Mouse (Mus musculus) neural tube, embryonic 15.5 days (tissue): Measurements from ENCODE around the gene Ankrd44. TPM values are rescaled to one million over a fixed set of nuclear protein-coding genes. Genes with fewer than 3 reads are reported as not detected.
A peak's percentile ranks its signal among the peaks of the same experiment; 100 is the strongest.

Experiments
- ATAC-seq: fragments of 200-750 bp; cut with Nextera tagmentation; 2 replicates; pipeline ENCODE4 v1.8.0; 2017; ENCODE audit warnings: mild to moderate bottlenecking, moderate TSS enrichment, moderate library complexity; ENCODE audit not compliant: low FRiP score
- H3K27ac ChIP-seq: fragments of 300-500 bp; sonication (generic); replicated peaks from 2 replicates; pipeline ENCODE4 v1.5.1; 2015; ENCODE audit warnings: mild to moderate bottlenecking, inconsistent platforms
- H3K27me3 ChIP-seq: fragments of 300-500 bp; sonication (generic); replicated peaks from 2 replicates; pipeline ENCODE4 v1.6.1; 2015; ENCODE audit warnings: inconsistent platforms
- H3K36me3 ChIP-seq: fragments of 300-500 bp; sonication (generic); 2 replicates; pipeline ENCODE4 v1.6.1; 2015; ENCODE audit warnings: inconsistent platforms
- H3K4me1 ChIP-seq: fragments of 300-500 bp; sonication (generic); 2 replicates; pipeline ENCODE4 v1.6.1; 2015; ENCODE audit warnings: inconsistent platforms
- H3K4me2 ChIP-seq: fragments of 300-500 bp; sonication (generic); 2 replicates; pipeline ENCODE4 v1.6.1; 2015; ENCODE audit warnings: inconsistent platforms, mild to moderate bottlenecking, moderate library complexity
- H3K4me3 ChIP-seq: fragments of 300-500 bp; sonication (generic); replicated peaks from 2 replicates; pipeline ENCODE4 v1.5.1; 2015; ENCODE audit warnings: mild to moderate bottlenecking, inconsistent platforms
- H3K9ac ChIP-seq: fragments of 300-500 bp; sonication (generic); replicated peaks from 2 replicates; pipeline ENCODE4 v1.6.1; 2015; ENCODE audit warnings: mild to moderate bottlenecking, inconsistent platforms
- H3K9me3 ChIP-seq: fragments of 300-500 bp; sonication (generic); replicated peaks from 2 replicates; pipeline ENCODE4 v1.6.1; 2016; ENCODE audit warnings: inconsistent platforms
- WGBS: fragments of 180-500 bp; shearing (Covaris S2); methylation state at CpG from one replicate; pipeline ENCODE4 v1.1.7; 2015; ENCODE audit warnings: mixed read lengths; 5-methylcytosine and 5-hydroxymethylcytosine counted together
- polyA plus RNA-seq: library from polyadenylated mRNA; unstranded; fragments of >200 nt; fragmentation: Nextera tagmentation; extraction: Ambion mirVana; gene quantifications from 2 replicates; pipeline ENCODE4 v1.2.1, GENCODE M21; 2015

Gene Ankrd44
- polyA plus RNA-seq, 1 experiment from 2014 or later, result 21.4 TPM

DNA sequence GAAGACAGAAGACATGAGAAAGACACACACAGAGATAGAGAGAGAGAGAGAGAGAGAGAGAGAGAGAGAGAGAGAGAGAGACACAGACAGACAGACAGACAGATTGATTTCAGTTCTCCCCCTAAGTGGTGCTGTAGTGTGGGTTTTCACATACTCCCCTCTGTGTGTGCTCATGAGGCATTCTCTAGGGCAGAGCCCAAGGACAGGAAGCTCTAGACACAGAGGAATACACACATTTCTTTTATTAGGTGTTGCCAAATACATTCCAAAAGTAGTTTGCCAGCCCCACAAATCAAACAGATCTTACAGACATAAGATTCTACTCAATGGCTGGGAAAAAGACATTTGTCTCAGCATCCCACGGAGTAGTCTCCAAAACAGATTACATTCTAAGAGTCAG, 126.8 kb downstream of the Ankrd44 start:
- Histone ChIP-seq H3K9ac (no peak overlapping the region), H3K4me1 (peaks cover 9% of the 10 kb centered on the region; the same call in 1 of the 2 replicates), H3K9me3 (no peaks in the 10 kb centered on the region), H3K36me3 (no peaks in the 10 kb centered on the region), H3K4me3 (no peak overlapping the region), H3K27me3 (no peaks in the 10 kb centered on the region), H3K27ac (no peak overlapping the region), H3K4me2 (no peak overlapping the region)
- ATAC-seq, result no peak
- 75% methylated on average over 1 of the region's 1 CpGs for WGBS

DNA sequence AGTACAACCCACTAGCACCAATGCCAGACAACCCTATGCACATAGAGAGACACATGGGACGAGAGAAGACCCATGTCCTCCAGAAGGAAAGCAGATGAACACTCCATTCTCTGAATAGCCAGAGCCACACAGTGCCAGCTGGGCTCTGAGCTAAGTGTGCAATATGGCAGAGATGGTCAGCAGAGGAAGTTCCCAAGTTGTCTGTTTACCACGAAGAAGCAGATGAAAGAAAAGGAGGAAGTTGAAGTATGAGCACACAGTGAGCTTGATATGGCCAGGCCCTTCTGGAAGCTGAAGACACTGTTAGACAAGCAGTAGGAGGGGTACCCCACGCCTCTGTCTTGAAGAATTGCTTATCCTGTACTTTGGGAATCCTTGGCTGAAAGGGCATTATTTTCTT, 127.8 kb downstream of the Ankrd44 start:
- no peak for ATAC-seq

DNA sequence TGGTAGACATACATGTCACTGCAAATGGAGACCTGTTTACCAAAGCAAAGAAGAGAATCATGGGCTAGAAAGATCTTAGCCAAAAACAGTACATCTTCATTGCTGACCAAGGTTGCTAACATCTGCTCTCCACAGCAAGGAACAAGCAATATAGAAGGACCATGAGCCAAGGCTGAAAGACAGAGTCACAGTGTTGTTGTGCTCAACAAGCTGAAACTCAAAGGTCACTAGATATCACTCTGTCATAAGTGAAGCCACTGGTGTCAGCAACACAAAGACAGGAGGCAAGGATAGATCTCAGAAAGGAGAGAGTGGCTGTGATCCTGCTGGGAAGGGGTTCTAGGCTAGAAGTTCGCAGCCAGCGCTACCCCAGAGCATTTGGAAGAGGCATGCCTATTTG, 131.5 kb downstream of the Ankrd44 start:
- Histone ChIP-seq H3K4me2 (no peak overlapping the region), H3K27ac (no peak overlapping the region), H3K4me3 (no peak overlapping the region), H3K4me1 (no peaks in the 10 kb centered on the region), H3K9ac (no peak overlapping the region), H3K9me3 (no peaks in the 10 kb centered on the region), H3K27me3 (no peaks in the 10 kb centered on the region), H3K36me3 (no peaks in the 10 kb centered on the region)
- 82% methylated on average over 2 of the region's 2 CpGs for WGBS
- no peak for ATAC-seq

More for the DNA sequence above, 127.8 kb downstream of the Ankrd44 start:
- H3K4me2 ChIP-seq, result no peak overlapping the region
- H3K9me3 ChIP-seq, result no peaks in the 10 kb centered on the region
- no peak overlapping the region for H3K27ac ChIP-seq
- H3K36me3 ChIP-seq, result no peaks in the 10 kb centered on the region
- H3K27me3 ChIP-seq, result no peaks in the 10 kb centered on the region
- no peak overlapping the region for H3K9ac ChIP-seq
- peaks cover 9% of the 10 kb centered on the region; the same call in 1 of the 2 replicates for H3K4me1 ChIP-seq
- WGBS, result 87% methylated on average over 3 of the region's 3 CpGs
- no peak overlapping the region for H3K4me3 ChIP-seq

DNA sequence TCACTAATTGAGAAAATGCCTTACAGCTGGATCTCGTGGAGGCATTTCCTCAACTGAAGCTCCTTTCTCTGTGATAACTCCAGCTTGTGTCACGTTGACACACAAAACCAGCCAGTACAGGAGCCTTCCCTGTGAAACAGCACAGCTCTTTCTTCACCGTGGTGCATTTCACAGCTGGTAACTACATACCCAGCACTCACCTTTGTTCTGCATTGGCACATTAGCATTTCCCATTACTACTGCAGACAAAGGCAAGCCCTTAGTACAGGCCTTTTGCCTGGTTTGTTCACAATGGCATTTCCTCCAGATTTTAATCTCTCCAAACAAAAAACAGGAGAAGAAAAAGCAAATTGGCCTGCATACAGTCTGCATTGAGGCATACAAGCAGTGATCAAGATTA, 134.8 kb downstream of the Ankrd44 start:
- Histone ChIP-seq H3K9ac (no peak overlapping the region), H3K27ac (no peak overlapping the region), H3K4me2 (no peak overlapping the region), H3K4me1 (peaks cover 13% of the 10 kb centered on the region), H3K27me3 (no peaks in the 10 kb centered on the region), H3K4me3 (no peak overlapping the region), H3K9me3 (no peaks in the 10 kb centered on the region), H3K36me3 (no peaks in the 10 kb centered on the region)
- 38% methylated on average over 3 of the region's 3 CpGs for WGBS
- ATAC-seq, result no peak

DNA sequence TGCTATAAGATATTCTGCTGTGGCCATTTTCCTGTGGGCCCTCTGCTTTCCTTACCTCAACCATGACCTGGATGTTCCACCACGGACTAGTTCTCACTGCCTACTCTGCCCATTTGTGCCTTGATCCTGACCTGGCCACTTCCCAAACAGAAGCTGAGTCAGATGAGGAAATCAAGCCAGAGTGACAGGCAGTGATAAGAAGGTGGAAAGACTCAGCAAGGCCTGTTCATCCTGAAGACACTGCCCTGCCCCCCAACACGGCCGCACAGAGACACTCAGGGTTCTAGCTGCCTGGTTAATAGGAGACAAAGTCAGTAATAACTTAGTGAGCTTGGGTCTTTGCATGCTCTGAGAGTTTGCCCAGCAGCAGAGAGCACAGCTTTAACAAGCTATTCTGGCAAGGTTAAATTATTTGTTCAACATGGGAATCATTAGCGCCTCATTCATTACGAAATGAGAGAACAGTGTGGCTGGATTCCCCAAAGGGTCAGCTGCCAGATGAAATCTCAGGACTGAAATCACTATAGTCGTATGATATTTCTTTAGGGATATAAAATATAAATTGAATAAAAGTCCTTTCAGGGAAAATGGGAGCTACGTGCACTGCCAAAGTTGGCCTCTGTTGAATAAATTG, 136.7 kb downstream of the Ankrd44 start:
- Histone ChIP-seq H3K27ac (0 out of 2 replicates have a peak overlapping the region, but pooled peaks have one; percentile 56), H3K9ac (no peak overlapping the region), H3K9me3 (no peaks in the 10 kb centered on the region), H3K4me3 (no peak overlapping the region), H3K36me3 (no peaks in the 10 kb centered on the region), H3K4me2 (no peak overlapping the region), H3K27me3 (no peaks in the 10 kb centered on the region), H3K4me1 (peaks cover 13% of the 10 kb centered on the region)
- no peak for ATAC-seq
- 63% methylated on average over 7 of the region's 7 CpGs for WGBS

GRCm38 (mm10) chr1:54788337-54788736, 137.8 kb downstream of the Ankrd44 start:
- Histone ChIP-seq H3K36me3 (no peaks in the 10 kb centered on the region), H3K4me1 (peaks cover 13% of the 10 kb centered on the region), H3K9me3 (no peaks in the 10 kb centered on the region), H3K4me3 (no peak overlapping the region), H3K9ac (no peak overlapping the region), H3K27me3 (no peaks in the 10 kb centered on the region), H3K27ac (peak overlapping the region; percentile 56), H3K4me2 (no peak overlapping the region)
- 53% methylated on average over 4 of the region's 4 CpGs for WGBS
- ATAC-seq, result no peak

GRCm38 (mm10) chr1:54778151-54778550, 148.0 kb downstream of the Ankrd44 start:
- Histone ChIP-seq H3K4me2 (no peak overlapping the region), H3K9ac (no peak overlapping the region), H3K9me3 (no peaks in the 10 kb centered on the region), H3K4me3 (no peak overlapping the region), H3K4me1 (no peaks in the 10 kb centered on the region), H3K27ac (no peak overlapping the region), H3K36me3 (no peaks in the 10 kb centered on the region), H3K27me3 (no peaks in the 10 kb centered on the region)
- 96% methylated on average over 6 of the region's 6 CpGs for WGBS
- ATAC-seq, result no peak

DNA sequence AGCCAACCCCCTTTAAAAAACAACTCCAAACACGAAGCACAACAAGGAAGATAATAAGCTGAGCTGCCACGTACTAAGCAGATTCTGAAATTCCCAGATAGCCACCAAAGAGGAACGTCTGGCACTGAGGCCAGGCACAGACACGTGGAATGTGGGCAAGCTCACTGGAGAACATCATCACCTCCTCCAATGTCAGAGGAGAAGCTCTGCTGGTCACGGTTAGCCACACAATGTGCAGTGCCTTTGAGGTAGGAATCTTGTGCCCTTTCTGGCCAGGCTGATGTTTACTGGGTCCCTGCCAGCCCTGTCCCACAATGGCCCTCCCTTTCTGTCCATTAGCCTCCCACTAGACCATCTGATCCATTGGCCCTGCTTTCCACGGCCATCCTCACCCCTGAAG, 149.1 kb downstream of the Ankrd44 start:
- Histone ChIP-seq H3K4me1 (no peaks in the 10 kb centered on the region), H3K9me3 (no peaks in the 10 kb centered on the region), H3K36me3 (no peaks in the 10 kb centered on the region), H3K27ac (no peak overlapping the region), H3K27me3 (no peaks in the 10 kb centered on the region), H3K4me3 (no peak overlapping the region), H3K4me2 (no peak overlapping the region), H3K9ac (no peak overlapping the region)
- WGBS, result 79% methylated on average over 6 of the region's 6 CpGs
- no peak for ATAC-seq

GRCm38 (mm10) chr1:54776116-54776515, 150.1 kb downstream of the Ankrd44 start:
- no peak for ATAC-seq
- Histone ChIP-seq H3K4me1 (no peaks in the 10 kb centered on the region), H3K9ac (no peak overlapping the region), H3K27ac (no peak overlapping the region), H3K4me3 (no peak overlapping the region), H3K36me3 (no peaks in the 10 kb centered on the region), H3K9me3 (no peaks in the 10 kb centered on the region), H3K4me2 (no peak overlapping the region), H3K27me3 (no peaks in the 10 kb centered on the region)
- WGBS, result 61% methylated on average over 8 of the region's 8 CpGs

DNA sequence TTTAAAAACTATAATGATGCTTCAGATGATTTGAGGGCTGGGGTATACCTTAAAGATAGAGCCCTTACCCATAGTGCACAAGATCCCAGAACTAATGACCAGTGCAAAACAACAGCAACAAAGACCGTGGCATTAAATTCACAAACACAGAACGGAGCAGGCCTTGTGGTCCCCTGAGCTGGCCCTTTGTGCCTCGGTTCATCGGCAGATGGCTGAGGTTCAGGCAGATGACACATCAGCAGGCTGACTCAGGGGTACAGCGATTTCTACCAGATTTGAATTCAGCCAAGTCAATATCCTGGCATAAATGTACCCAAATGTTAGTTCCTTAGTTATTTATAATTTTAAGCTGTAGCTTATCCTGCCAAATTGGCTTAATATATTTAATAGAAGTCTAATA, 153.3 kb downstream of the Ankrd44 start:
- no peaks in the 10 kb centered on the region for H3K27me3 ChIP-seq
- H3K27ac ChIP-seq, result no peak overlapping the region
- no peaks in the 10 kb centered on the region for H3K36me3 ChIP-seq
- no peak overlapping the region for H3K4me3 ChIP-seq
- 48% methylated on average over 5 of the region's 5 CpGs for WGBS
- H3K9me3 ChIP-seq, result no peaks in the 10 kb centered on the region
- H3K4me2 ChIP-seq, result no peak overlapping the region
- no peak for ATAC-seq
- H3K9ac ChIP-seq, result no peak overlapping the region
- H3K4me1 ChIP-seq, result no peaks in the 10 kb centered on the region

- no peaks in the 10 kb centered on the region for H3K4me1 ChIP-seq
- no peak overlapping the region for H3K4me3 ChIP-seq
- H3K4me2 ChIP-seq, result no peak overlapping the region
- no peak overlapping the region for H3K9ac ChIP-seq
- 96% methylated on average over 3 of the region's 3 CpGs for WGBS
- no peaks in the 10 kb centered on the region for H3K27me3 ChIP-seq
- H3K9me3 ChIP-seq, result no peaks in the 10 kb centered on the region
- H3K36me3 ChIP-seq, result no peaks in the 10 kb centered on the region
- ATAC-seq, result no peak
- H3K27ac ChIP-seq, result no peak overlapping the region
Measured at GRCm38 (mm10) chr1:54771471-54771870, 154.7 kb downstream of the Ankrd44 start.

- H3K9me3 ChIP-seq, result no peaks in the 10 kb centered on the region
- 0 out of 2 replicates have a peak, but pooled peaks cover 4% of the 10 kb centered on the region for H3K36me3 ChIP-seq
- no peak overlapping the region for H3K9ac ChIP-seq
- peaks cover 4% of the 10 kb centered on the region; the same call in 1 of the 2 replicates for H3K4me1 ChIP-seq
- H3K27me3 ChIP-seq, result no peaks in the 10 kb centered on the region
- ATAC-seq, result no peak
- 85% methylated on average over 3 of the region's 3 CpGs for WGBS
- H3K4me2 ChIP-seq, result no peak overlapping the region
- no peak overlapping the region for H3K27ac ChIP-seq
- H3K4me3 ChIP-seq, result no peak overlapping the region
Measured at GRCm38 (mm10) chr1:54767221-54767620, 159.0 kb downstream of the Ankrd44 start.
